Mouse (Mus musculus): ENCODE measurements at regions not wholly inside any gene's neighbourhood (a gene's known extent, or its start where the extent isn't known, plus 50 kb on each side); places are given as distances from the start of the nearest gene placed in this dataset.
"Not testable (repeated sequence)": the region's sequence is repeated elsewhere in the genome, so short reads cannot be mapped to it uniquely, and the experiment has no call there.

- Histone ChIP-seq H3K9me3 (ENCODE audit: control insufficient read depth, insufficient read depth, low read depth, low read length) (no peaks in the 10 kb centered on the region), H3K9ac (ENCODE audit: insufficient read depth, low read depth, low read length, poor library complexity, severe bottlenecking) (no peak overlapping the region), H3K36me3 (ENCODE audit: control insufficient read depth, insufficient read depth, low read length, poor library complexity, severe bottlenecking) (no peaks in the 10 kb centered on the region), H3K27ac (ENCODE audit: insufficient read depth, low read depth, low read length, poor library complexity, severe bottlenecking) (no peak overlapping the region), H3K4me3 (ENCODE audit: insufficient read depth in 1 of 2, low read depth in 1 of 2, low read length in 2 of 2, poor library complexity in 1 of 2, severe bottlenecking in 1 of 2) (no peak overlapping the region), H3K4me1 (ENCODE audit: control insufficient read depth in 2 of 2, insufficient read depth in 2 of 2, low read length in 2 of 2, poor library complexity in 1 of 2) (no peaks in the 10 kb centered on the region)
- DNase-seq (ENCODE audit: low read depth, low spot score) = no peak
- no peak for TF ChIP-seq ZNF384 (IDR thresholded peaks at IDR 0.05; ENCODE audit: low read depth, low read length)
- TF ChIP-seq CHD2 (IDR thresholded peaks at IDR 0.05; ENCODE audit: low read depth, low read length) = no peak
- no peak for TF ChIP-seq ZC3H11A (IDR thresholded peaks at IDR 0.05; ENCODE audit: borderline replicate concordance, low read depth, low read length)
- no peak for TF ChIP-seq HCFC1 (IDR thresholded peaks at IDR 0.05; ENCODE audit: borderline replicate concordance, insufficient read depth, low read length)
- no peak for TF ChIP-seq MAFK (IDR thresholded peaks at IDR 0.05; ENCODE audit: insufficient read depth, low read depth, low read length)
- in situ Hi-C loops (cut with MboI; ENCODE audit: low sequenced_read_pairs in 2 of 2, unreplicated experiment in 2 of 2) = no loop called here
These were observed 94.4 kb upstream of the Scaf8 start for GRCm38 (mm10) chr17:3020406-3020805.

GRCm38 (mm10) chr17:3022245-3022935, 92.4 kb upstream of the Scaf8 start:
- no peak for TF ChIP-seq MAFK (IDR thresholded peaks at IDR 0.05; ENCODE audit: insufficient read depth, low read depth, low read length)
- TF ChIP-seq ZNF384 (IDR thresholded peaks at IDR 0.05; ENCODE audit: low read depth, low read length) = no peak
- no peak for TF ChIP-seq CHD2 (IDR thresholded peaks at IDR 0.05; ENCODE audit: low read depth, low read length)
- TF ChIP-seq HCFC1 (IDR thresholded peaks at IDR 0.05; ENCODE audit: borderline replicate concordance, insufficient read depth, low read length) = no peak
- no peak for DNase-seq (ENCODE audit: low read depth, low spot score)
- Histone ChIP-seq H3K27ac (ENCODE audit: insufficient read depth, low read depth, low read length, poor library complexity, severe bottlenecking) (no peak overlapping the region), H3K9ac (ENCODE audit: insufficient read depth, low read depth, low read length, poor library complexity, severe bottlenecking) (no peak overlapping the region), H3K4me1 (ENCODE audit: control insufficient read depth in 2 of 2, insufficient read depth in 2 of 2, low read length in 2 of 2, poor library complexity in 1 of 2) (no peaks in the 10 kb centered on the region), H3K36me3 (ENCODE audit: control insufficient read depth, insufficient read depth, low read length, poor library complexity, severe bottlenecking) (no peaks in the 10 kb centered on the region), H3K9me3 (ENCODE audit: control insufficient read depth, insufficient read depth, low read depth, low read length) (no peaks in the 10 kb centered on the region), H3K4me3 (ENCODE audit: insufficient read depth in 1 of 2, low read depth in 1 of 2, low read length in 2 of 2, poor library complexity in 1 of 2, severe bottlenecking in 1 of 2) (no peak overlapping the region)
- in situ Hi-C loops (cut with MboI; ENCODE audit: low sequenced_read_pairs in 2 of 2, unreplicated experiment in 2 of 2) = no loop called here

DNA sequence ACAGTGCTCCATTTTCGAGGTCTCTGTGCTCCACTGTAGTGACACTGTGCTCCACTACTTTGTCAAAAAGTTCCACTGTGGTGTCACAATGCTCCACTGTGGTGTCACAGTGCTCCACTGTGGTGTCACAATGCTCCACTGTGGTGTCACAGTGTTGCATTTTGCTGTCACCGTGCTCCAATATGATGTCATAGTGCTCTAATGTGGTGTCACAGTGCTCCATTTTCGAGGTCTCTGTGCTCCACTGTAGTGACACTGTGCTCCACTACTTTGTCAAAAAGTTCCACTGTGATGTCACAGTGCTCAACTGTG, 91.9 kb upstream of the Scaf8 start:
- H3K9me3 ChIP-seq (ENCODE audit: control insufficient read depth, insufficient read depth, low read depth, low read length); DNase-seq (ENCODE audit: low read depth, low spot score); H3K9ac ChIP-seq (ENCODE audit: insufficient read depth, low read depth, low read length, poor library complexity, severe bottlenecking); H3K27ac ChIP-seq (ENCODE audit: insufficient read depth, low read depth, low read length, poor library complexity, severe bottlenecking); H3K4me1 ChIP-seq (ENCODE audit: control insufficient read depth in 2 of 2, insufficient read depth in 2 of 2, low read length in 2 of 2, poor library complexity in 1 of 2); in situ Hi-C loops (cut with MboI; ENCODE audit: low sequenced_read_pairs in 2 of 2, unreplicated experiment in 2 of 2); H3K4me3 ChIP-seq (ENCODE audit: insufficient read depth in 1 of 2, low read depth in 1 of 2, low read length in 2 of 2, poor library complexity in 1 of 2, severe bottlenecking in 1 of 2); H3K36me3 ChIP-seq (ENCODE audit: control insufficient read depth, insufficient read depth, low read length, poor library complexity, severe bottlenecking): not testable (repeated sequence)

DNA sequence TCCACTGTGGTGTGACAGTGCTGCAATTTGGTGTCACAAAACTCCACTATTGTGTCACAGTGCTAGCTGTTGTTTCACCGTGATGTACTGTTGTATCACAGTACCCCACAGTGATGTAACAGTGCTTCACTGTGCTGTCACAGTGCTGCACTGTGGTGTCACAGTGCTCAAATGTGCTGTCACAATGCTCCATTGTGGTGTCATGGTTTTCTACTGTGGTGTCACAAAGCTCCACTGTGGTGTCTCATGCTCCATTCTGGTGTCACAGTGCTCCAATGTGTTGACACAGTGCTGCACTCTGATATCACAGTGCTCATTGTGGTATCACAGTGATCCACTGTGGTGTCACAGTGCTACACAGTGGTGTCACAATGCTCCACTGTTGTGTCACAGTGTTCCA, 91.3 kb upstream of the Scaf8 start:
- H3K36me3 ChIP-seq (ENCODE audit: control insufficient read depth, insufficient read depth, low read length, poor library complexity, severe bottlenecking) = no peaks in the 10 kb centered on the region
- TF ChIP-seq CHD2 (IDR thresholded peaks at IDR 0.05; ENCODE audit: low read depth, low read length) (no peak), ZNF384 (IDR thresholded peaks at IDR 0.05; ENCODE audit: low read depth, low read length) (no peak), HCFC1 (IDR thresholded peaks at IDR 0.05; ENCODE audit: borderline replicate concordance, insufficient read depth, low read length) (no peak), ZC3H11A (IDR thresholded peaks at IDR 0.05; ENCODE audit: borderline replicate concordance, low read depth, low read length) (no peak), MAFK (IDR thresholded peaks at IDR 0.05; ENCODE audit: insufficient read depth, low read depth, low read length) (no peak)
- H3K4me1 ChIP-seq (ENCODE audit: control insufficient read depth in 2 of 2, insufficient read depth in 2 of 2, low read length in 2 of 2, poor library complexity in 1 of 2) = no peaks in the 10 kb centered on the region
- DNase-seq (ENCODE audit: low read depth, low spot score) = no peak
- no peak overlapping the region for H3K4me3 ChIP-seq (ENCODE audit: insufficient read depth in 1 of 2, low read depth in 1 of 2, low read length in 2 of 2, poor library complexity in 1 of 2, severe bottlenecking in 1 of 2)
- no peak overlapping the region for H3K9ac ChIP-seq (ENCODE audit: insufficient read depth, low read depth, low read length, poor library complexity, severe bottlenecking)
- no peak overlapping the region for H3K27ac ChIP-seq (ENCODE audit: insufficient read depth, low read depth, low read length, poor library complexity, severe bottlenecking)
- no peaks in the 10 kb centered on the region for H3K9me3 ChIP-seq (ENCODE audit: control insufficient read depth, insufficient read depth, low read depth, low read length)
- in situ Hi-C loops (cut with MboI; ENCODE audit: low sequenced_read_pairs in 2 of 2, unreplicated experiment in 2 of 2) = no loop called here

- DNase-seq (ENCODE audit: low read depth, low spot score); H3K4me3 ChIP-seq (ENCODE audit: insufficient read depth in 1 of 2, low read depth in 1 of 2, low read length in 2 of 2, poor library complexity in 1 of 2, severe bottlenecking in 1 of 2); H3K4me1 ChIP-seq (ENCODE audit: control insufficient read depth in 2 of 2, insufficient read depth in 2 of 2, low read length in 2 of 2, poor library complexity in 1 of 2); H3K9ac ChIP-seq (ENCODE audit: insufficient read depth, low read depth, low read length, poor library complexity, severe bottlenecking); in situ Hi-C loops (cut with MboI; ENCODE audit: low sequenced_read_pairs in 2 of 2, unreplicated experiment in 2 of 2); H3K27ac ChIP-seq (ENCODE audit: insufficient read depth, low read depth, low read length, poor library complexity, severe bottlenecking); H3K9me3 ChIP-seq (ENCODE audit: control insufficient read depth, insufficient read depth, low read depth, low read length); H3K36me3 ChIP-seq (ENCODE audit: control insufficient read depth, insufficient read depth, low read length, poor library complexity, severe bottlenecking): not testable (repeated sequence)
These were observed 87.9 kb upstream of the Scaf8 start for GRCm38 (mm10) chr17:3026859-3027258.
